Mouse (Mus musculus) lung, embryonic 14.5 days (tissue): ENCODE results near the gene Rpl19. TPM values are rescaled to one million over a fixed set of nuclear protein-coding genes. Genes with fewer than 3 reads are reported as not detected.

ENCODE experiments used
- ATAC-seq: fragments of 200-750 bp; cut with Nextera tagmentation; 2 replicates; pipeline ENCODE4 v1.8.0; 2017; ENCODE audit warnings: mild to moderate bottlenecking, moderate TSS enrichment, moderate library complexity; ENCODE audit not compliant: insufficient read depth
- DNase-seq: peaks from one replicate; pipeline ENCODE4 v3.0.0-alpha.2; 2015
- H3K27ac ChIP-seq: fragments of 300-500 bp; sonication (generic); 2 replicates; pipeline ENCODE4 v1.5.1; 2014; ENCODE audit warnings: low read depth, mild to moderate bottlenecking, moderate library complexity
- H3K27me3 ChIP-seq: fragments of 300-500 bp; sonication (generic); 2 replicates; pipeline ENCODE4 v1.6.1; 2014; ENCODE audit warnings: low read length, control low read depth; ENCODE audit not compliant: insufficient read depth
- H3K36me3 ChIP-seq: fragments of 300-500 bp; sonication (generic); 2 replicates; pipeline ENCODE4 v1.6.1; 2014; ENCODE audit warnings: control low read depth; ENCODE audit not compliant: insufficient read depth
- H3K4me1 ChIP-seq: fragments of 300-500 bp; sonication (generic); 2 replicates; pipeline ENCODE4 v1.6.1; 2014; ENCODE audit warnings: antibody characterized with exemption, control low read depth; ENCODE audit not compliant: insufficient read depth
- H3K4me2 ChIP-seq: fragments of 300-500 bp; sonication (generic); 2 replicates; pipeline ENCODE4 v1.6.1; 2014; ENCODE audit warnings: mild to moderate bottlenecking
- H3K4me3 ChIP-seq: fragments of 300-500 bp; sonication (generic); 2 replicates; pipeline ENCODE4 v1.5.1; 2014; ENCODE audit warnings: low read depth, low read length
- H3K9ac ChIP-seq: fragments of 300-500 bp; sonication (generic); 2 replicates; pipeline ENCODE4 v1.6.1; 2014
- H3K9me3 ChIP-seq: fragments of 300-500 bp; sonication (generic); 2 replicates; pipeline ENCODE4 v1.6.1; 2016; ENCODE audit warnings: low read depth, low read length, control low read depth
- CTCF ChIP-seq: IDR thresholded peaks from 2 replicates; pipeline ENCODE4 v1.5.1; 2016; ENCODE audit warnings: antibody characterized with exemption, low read depth
- WGBS: fragments of 180-500 bp; shearing (Covaris S2); extraction: QIAGEN DNeasy Blood & Tissue Kit; methylation state at CpG from one replicate; pipeline ENCODE4 v1.1.7; 2014; 5-methylcytosine and 5-hydroxymethylcytosine counted together
- polyA plus RNA-seq: library from polyadenylated mRNA; unstranded; fragments of >200 nt; fragmentation: Nextera tagmentation; extraction: Ambion mirVana; gene quantifications from 2 replicates; pipeline ENCODE4 v1.2.1, GENCODE M21; 2014

Gene Rpl19
- 1,155 and 1,171 TPM in 2 replicates for polyA plus RNA-seq

- H3K36me3 ChIP-seq = peaks cover 33% of the 10 kb centered on the region
- peak within 1 kb of the TSS; percentile 87 for H3K4me3 ChIP-seq
- DNase-seq (peak; percentile 97), ATAC-seq (peak; percentile 68)
- H3K27me3 ChIP-seq = no peaks in the 10 kb centered on the region
- under 1% methylated on average over 69 of the region's 69 CpGs for WGBS
- peak within 1 kb of the TSS; percentile 87 for H3K4me2 ChIP-seq
- H3K27ac ChIP-seq = peak within 1 kb of the TSS; percentile 88
- no peaks in the 10 kb centered on the region for H3K9me3 ChIP-seq
- TF ChIP-seq CTCF = no peak
- H3K9ac ChIP-seq = peak within 1 kb of the TSS; percentile 98
- peaks cover 7% of the 10 kb centered on the region for H3K4me1 ChIP-seq
Observed at GRCm38 (mm10) chr11:98026570-98027296, at the start of gene Rpl19. Gene Rpl19 (plus strand): TSS chr11:98026710.

- no peaks in the 10 kb centered on the region for H3K36me3 ChIP-seq
- no peak for TF ChIP-seq CTCF
- H3K9ac ChIP-seq = no peak overlapping the region
- H3K27ac ChIP-seq = no peak overlapping the region
- no peaks in the 10 kb centered on the region for H3K9me3 ChIP-seq
- H3K4me1 ChIP-seq = no peaks in the 10 kb centered on the region
- H3K4me2 ChIP-seq = no peak overlapping the region
- 66% methylated on average over 5 of the region's 5 CpGs for WGBS
- no peak overlapping the region for H3K4me3 ChIP-seq
- no peak for DNase-seq
- no peaks in the 10 kb centered on the region for H3K27me3 ChIP-seq
- no peak for ATAC-seq
Observed at GRCm38 (mm10) chr11:97977797-97978196, 48.7 kb upstream of the Rpl19 start.

- Histone ChIP-seq H3K27me3 (no peaks in the 10 kb centered on the region), H3K36me3 (no peaks in the 10 kb centered on the region), H3K9me3 (no peaks in the 10 kb centered on the region), H3K4me1 (no peaks in the 10 kb centered on the region), H3K9ac (no peak overlapping the region), H3K4me3 (no peak overlapping the region), H3K4me2 (no peak overlapping the region), H3K27ac (no peak overlapping the region)
- no peak for TF ChIP-seq CTCF
- no peak for ATAC-seq
- DNase-seq = no peak
- 80% methylated on average over 13 of the region's 13 CpGs for WGBS
Observed at GRCm38 (mm10) chr11:97978392-97978791, 48.1 kb upstream of the Rpl19 start.

GRCm38 (mm10) chr11:97979824-97980495 lies 46.5 kb upstream of the Rpl19 start:
- ATAC-seq (no peak), DNase-seq (no peak)
- Histone ChIP-seq H3K4me1 (no peaks in the 10 kb centered on the region), H3K4me3 (no peak overlapping the region), H3K27ac (0 out of 2 replicates have a peak overlapping the region, but pooled peaks have one; percentile 19), H3K27me3 (peaks cover 2% of the 10 kb centered on the region), H3K9ac (no peak overlapping the region), H3K4me2 (no peak overlapping the region), H3K36me3 (no peaks in the 10 kb centered on the region), H3K9me3 (no peaks in the 10 kb centered on the region)
- WGBS = 60% methylated on average over 10 of the region's 10 CpGs
- TF ChIP-seq CTCF = no peak

GRCm38 (mm10) chr11:97980531-97980966 lies 46.0 kb upstream of the Rpl19 start:
- H3K4me1 ChIP-seq = no peaks in the 10 kb centered on the region
- H3K27me3 ChIP-seq = peaks cover 8% of the 10 kb centered on the region
- H3K9me3 ChIP-seq = no peaks in the 10 kb centered on the region
- peak overlapping the region; percentile 33; the same call in 1 of the 2 replicates for H3K27ac ChIP-seq
- no peak overlapping the region for H3K9ac ChIP-seq
- no peak overlapping the region for H3K4me3 ChIP-seq
- WGBS = 36% methylated on average over 9 of the region's 9 CpGs
- TF ChIP-seq CTCF = no peak
- no peak overlapping the region for H3K4me2 ChIP-seq
- DNase-seq (peak; percentile 66), ATAC-seq (peak; percentile 81; the same call in 1 of the 2 replicates)
- H3K36me3 ChIP-seq = no peaks in the 10 kb centered on the region

GRCm38 (mm10) chr11:97982721-97983120 lies 43.8 kb upstream of the Rpl19 start:
- no peak for TF ChIP-seq CTCF
- Histone ChIP-seq H3K27ac (no peak overlapping the region), H3K4me2 (no peak overlapping the region), H3K4me3 (no peak overlapping the region), H3K9me3 (no peaks in the 10 kb centered on the region), H3K9ac (no peak overlapping the region), H3K27me3 (peaks cover 24% of the 10 kb centered on the region), H3K36me3 (no peaks in the 10 kb centered on the region), H3K4me1 (no peaks in the 10 kb centered on the region)
- ATAC-seq (no peak), DNase-seq (no peak)
- 63% methylated on average over 9 of the region's 9 CpGs for WGBS

GRCm38 (mm10) chr11:97983506-97983905 lies 43.0 kb upstream of the Rpl19 start:
- H3K27ac ChIP-seq = no peak overlapping the region
- peaks cover 24% of the 10 kb centered on the region for H3K27me3 ChIP-seq
- no peaks in the 10 kb centered on the region for H3K36me3 ChIP-seq
- WGBS = 72% methylated on average over 3 of the region's 3 CpGs
- H3K4me2 ChIP-seq = no peak overlapping the region
- H3K4me1 ChIP-seq = no peaks in the 10 kb centered on the region
- TF ChIP-seq CTCF = no peak
- H3K4me3 ChIP-seq = no peak overlapping the region
- ATAC-seq (no peak), DNase-seq (no peak)
- no peaks in the 10 kb centered on the region for H3K9me3 ChIP-seq
- H3K9ac ChIP-seq = no peak overlapping the region
